Mouse (Mus musculus) MN1 (cell line): ENCODE results near the gene Serbp1.
"Not testable (repeated sequence)": the region's sequence is repeated elsewhere in the genome, so short reads cannot be mapped to it uniquely, and the experiment has no call there.

Experiments
- DNase-seq: peaks from one replicate; pipeline ENCODE4 v3.0.0-alpha.2; 2016; ENCODE audit warnings: low spot score

Serbp1 gene

DNA sequence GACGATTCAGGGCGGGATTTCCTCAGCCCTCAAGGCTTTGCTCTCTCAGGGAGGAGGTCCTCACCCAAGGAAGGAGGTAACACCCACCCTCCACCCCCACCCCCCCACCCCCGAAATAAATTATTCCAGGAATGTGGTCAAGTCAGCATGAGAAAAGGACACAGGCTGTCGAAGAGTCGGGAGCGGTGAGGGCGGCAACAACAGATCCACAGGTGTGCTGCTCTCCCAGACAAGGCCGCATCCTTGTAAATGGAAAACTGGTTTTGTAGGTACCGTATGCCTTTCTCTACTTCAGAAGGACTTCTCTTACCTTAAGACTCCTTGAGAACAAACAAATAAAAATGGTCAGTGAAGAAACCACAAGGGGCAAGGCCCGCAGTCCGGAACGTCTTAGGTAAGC lies at the start of gene Serbp1:
TSS of gene Serbp1 (plus strand) at position 200 of the 400 bp plus-strand sequence.
- no peak for DNase-seq

GRCm38 (mm10) chr6:67193591-67193990 lies 44.4 kb upstream of the Serbp1 start:
- no peak for DNase-seq

DNA sequence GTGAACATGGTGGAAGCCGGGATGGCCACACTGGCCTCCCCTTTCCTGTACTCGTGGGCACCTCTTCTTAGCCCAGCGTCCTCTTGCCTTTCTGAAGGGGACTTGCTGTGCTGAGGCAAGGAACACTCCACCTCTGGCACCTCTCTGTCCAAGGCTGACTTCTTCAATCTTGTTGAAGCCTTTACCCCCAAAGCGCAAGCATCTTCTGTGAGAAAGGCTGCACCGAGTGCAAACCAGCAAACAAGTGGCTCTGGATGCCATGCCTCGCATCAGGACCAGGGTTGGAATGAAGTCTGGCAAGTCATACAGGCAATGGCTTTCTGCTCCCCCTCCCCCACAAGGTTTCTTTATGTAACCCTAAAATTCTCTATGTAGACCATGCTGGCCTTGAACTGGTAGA lies 43.4 kb upstream of the Serbp1 start:
- no peak for DNase-seq

GRCm38 (mm10) chr6:67195148-67195611 lies 42.8 kb upstream of the Serbp1 start:
- no peak for DNase-seq

- no peak for DNase-seq
These were observed 41.2 kb upstream of the Serbp1 start for GRCm38 (mm10) chr6:67196821-67197220.

DNA sequence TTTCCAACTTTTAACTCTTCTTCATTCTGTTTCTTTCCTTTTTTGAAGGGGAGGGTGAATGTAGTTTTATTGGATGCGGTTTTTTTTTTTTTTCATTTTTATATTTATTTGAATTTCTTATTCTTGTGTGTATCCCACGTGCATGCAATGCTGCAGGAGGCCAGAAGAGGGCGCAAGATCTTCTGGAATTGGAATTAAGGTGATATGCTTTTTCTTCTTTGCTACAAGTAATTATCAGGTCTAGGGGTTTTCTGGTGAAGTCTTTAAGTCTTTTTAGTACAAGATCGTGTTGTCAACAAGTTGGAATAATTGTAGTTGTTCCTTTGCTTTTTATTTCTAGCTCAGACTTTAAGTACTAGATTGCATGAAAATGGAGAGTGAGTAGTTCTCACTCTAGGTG lies 39.9 kb upstream of the Serbp1 start:
- DNase-seq, result no peak

DNA sequence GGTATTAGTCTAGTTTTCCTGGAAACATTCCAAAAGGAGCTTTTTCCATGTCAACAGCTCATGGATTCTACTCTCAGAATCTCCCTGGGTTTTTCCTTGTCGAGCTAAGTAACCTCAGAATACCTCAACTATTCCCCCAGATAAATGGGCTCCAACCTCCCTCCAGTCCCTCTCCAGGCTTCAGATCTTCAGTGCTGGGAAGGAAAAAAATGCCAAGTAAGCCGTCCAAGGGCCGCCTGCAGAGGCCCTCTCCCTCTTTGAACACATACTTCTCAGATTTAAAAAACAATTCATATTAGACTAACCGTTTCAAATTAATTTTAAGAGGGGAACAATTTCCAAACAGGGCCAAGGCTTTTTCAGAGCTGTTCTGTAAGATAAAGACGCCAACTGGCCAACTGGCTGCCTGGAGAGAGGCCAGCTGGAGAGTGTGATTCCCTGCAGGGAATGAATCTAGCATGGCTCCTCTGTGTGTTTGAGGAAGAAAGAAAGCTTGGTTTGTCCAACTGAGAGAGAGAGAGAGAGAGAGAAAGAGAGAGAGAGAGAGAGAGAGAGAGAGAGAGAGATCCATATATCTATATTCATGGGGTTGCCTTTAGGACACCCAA lies 37.2 kb upstream of the Serbp1 start:
- DNase-seq, result no peak

GRCm38 (mm10) chr6:67205081-67206037 lies 32.6 kb upstream of the Serbp1 start:
- no peak for DNase-seq

DNA sequence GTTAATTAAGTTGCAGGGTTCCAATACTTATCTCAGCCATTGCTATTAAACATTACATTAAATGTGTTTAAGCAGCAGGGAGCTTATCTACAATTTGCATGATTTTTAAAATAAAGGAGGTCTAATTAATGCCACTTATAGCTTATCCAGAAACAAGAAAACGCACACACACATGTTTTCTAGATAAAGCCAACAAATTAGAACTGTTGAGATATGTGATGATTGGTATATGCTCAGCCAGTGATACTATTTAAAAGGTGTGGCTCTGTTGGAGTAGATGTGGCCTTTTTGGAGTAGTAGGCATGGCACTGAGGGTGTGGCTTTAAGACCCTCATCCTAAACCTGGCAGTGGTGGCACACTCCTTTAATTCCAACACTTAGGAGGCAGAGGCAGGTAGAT lies 25.6 kb upstream of the Serbp1 start:
- no peak for DNase-seq

DNA sequence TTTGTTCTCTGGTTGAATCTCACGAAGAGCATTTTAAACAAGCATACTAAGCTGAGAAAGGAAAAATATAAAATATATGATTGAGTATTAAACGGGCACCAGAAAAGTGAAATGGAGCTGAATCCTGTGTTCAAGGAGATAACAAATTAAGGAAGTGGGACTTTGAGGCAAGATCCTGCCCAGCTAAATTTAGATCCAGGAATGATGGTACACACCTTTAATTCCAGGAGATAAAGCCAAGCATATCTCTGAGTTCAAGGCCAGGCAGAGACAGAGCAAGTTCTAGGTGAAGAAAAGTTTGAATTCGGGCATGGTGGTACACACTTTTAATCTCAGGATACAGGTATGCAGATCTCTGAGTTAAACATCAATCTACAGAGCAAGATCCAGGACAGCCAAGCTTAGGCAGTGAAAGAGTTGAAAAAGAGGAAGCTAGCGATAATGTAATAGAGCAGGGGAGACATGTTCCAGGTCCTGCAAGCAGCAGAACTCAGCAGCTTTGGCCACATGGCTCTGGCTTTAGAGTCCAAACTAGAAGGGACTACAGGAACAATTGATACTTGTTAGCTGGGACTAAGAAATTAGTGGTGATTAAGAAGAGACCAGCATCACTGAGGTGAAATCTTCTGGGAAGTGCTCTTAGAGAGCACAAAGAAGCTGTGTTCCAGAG lies 24.4 kb upstream of the Serbp1 start:
- no peak for DNase-seq

DNA sequence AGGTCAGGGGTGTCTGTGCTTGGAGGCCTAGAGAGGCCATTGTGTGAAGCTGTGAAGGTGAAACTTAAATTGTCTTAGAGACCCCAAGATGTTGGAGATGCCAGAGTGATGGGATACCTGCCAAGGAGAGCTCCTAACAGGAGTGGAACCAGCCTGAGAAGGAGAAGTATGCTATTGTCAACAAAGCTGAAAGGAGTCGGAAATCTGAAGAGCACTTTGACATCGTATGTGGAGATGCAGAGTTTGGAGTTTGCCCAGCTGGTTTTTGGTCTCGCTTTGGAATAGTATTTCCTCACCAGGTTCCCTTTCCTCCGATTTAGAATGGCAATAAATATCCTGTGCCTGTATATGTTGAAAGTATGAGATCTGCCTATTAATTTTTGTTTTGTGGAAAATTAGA lies 20.6 kb upstream of the Serbp1 start:
- DNase-seq, result no peak

- no peak for DNase-seq
These were observed 20.1 kb upstream of the Serbp1 start for GRCm38 (mm10) chr6:67217846-67218245.

GRCm38 (mm10) chr6:67218566-67218965 lies 19.4 kb upstream of the Serbp1 start:
- no peak for DNase-seq

DNA sequence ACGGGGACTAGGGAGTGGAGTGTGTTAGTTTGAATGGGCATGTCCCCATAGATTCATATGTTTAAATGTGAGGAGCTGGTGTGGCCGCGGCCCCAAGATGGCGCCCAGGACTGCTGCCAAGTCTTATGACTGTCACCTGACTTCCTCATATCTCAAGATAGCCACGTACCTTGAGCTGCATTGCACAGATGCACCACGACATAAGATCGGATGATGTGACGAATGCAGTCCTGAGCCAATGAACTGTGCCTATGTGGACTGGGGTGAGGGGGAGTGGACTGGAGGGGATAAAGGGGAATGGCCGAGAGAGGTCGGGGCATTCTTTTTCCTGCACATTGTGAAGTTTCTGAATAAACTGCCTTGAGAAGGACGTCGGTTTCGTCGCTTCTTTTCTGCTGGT lies 18.0 kb upstream of the Serbp1 start:
- not testable (repeated sequence) for DNase-seq

DNA sequence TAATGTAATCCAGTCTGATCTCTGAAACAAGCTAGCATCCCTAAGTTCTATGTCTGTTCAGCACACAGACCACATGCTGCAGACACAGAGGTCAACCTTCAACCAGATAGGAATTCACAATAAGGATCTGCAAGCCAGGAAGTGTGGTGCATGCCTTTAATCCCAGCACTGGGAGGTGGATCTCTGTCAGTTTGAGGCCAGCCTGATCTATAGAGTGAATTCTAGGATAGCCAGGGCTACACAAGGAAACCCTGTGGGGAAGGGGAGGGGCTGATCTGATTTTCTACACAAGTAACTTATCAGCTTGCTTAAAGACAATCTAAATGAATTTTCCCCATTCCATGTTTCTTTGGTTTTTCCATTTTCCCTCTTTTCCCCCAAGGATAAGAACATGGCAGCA lies 17.2 kb upstream of the Serbp1 start:
- DNase-seq, result no peak

- no peak for DNase-seq
These were observed 14.9 kb upstream of the Serbp1 start for GRCm38 (mm10) chr6:67223082-67223481.

- DNase-seq, result no peak
These were observed 14.5 kb upstream of the Serbp1 start for GRCm38 (mm10) chr6:67223499-67223898.

DNA sequence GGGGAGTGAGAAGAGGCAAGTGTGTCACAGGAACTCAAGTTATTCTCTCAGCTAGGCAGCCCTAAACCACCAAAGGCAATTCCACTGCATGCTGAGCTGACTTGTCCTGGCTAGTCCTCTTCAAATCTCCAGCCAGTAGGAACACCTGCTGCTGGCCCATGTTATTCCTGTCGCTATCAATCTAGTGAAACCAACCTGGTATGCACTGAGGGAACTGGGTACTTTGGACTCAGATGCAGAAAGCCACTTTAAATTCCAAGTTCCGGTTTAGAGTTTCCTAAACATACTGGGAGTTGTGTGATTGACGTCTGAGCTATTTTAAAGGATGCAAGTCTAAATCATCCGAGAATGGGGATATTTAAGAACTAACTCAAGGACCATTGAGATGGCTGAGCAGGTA lies 11.7 kb upstream of the Serbp1 start:
- DNase-seq, result no peak

DNA sequence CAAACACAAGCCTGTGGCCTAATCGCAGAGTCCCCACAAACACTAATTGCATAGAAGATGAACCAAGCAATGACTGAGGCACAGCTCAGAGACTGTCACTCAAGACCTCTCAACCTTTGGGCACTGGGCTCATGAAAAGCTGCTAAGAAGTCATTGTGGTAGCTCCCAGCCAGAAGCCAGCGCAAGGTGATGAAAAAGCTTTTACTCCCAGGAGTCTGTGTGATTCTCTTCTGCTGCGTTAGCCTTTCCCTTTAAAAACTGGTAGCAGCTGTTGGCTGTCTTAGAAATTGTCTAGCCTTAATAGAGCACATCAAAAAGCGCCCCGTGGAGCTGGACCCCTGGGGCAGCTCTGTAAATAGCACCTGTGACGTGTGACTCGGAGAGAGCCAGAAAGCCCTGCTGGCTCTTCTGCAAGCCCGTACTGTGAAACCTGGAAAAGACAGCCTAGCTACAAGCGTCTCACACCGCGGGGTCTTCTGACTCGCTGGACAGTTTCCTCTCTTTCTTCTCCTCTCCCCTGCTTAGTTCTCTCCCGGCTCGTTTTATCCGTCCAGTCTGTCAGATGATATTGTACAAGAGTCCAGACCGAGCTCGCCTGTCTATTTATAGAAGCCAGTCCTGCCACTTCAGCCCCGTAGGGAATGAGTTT lies 9.4 kb upstream of the Serbp1 start:
- no peak for DNase-seq

DNA sequence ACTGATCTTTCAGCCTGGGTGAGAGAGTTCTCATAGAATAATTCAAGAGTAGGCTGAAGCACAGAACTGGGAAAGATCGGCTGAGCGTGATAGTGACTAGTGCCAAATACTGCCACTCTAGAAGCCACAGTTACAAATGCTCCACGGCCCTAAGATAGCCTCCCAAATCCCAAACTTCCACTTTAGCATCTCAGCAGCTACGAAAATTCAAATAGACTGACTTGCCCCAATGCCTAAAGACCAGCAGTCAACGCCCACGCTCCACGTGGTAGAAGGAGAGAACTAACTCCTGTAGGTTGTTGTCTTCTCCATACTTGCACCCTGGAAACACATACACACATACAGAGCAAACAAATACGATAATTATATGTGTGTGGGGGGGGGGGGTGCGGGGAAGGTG lies 8.5 kb upstream of the Serbp1 start:
- DNase-seq, result no peak

- no peak for DNase-seq
These were observed 8.0 kb upstream of the Serbp1 start for GRCm38 (mm10) chr6:67229922-67230518.

- DNase-seq, result no peak
These were observed 7.0 kb upstream of the Serbp1 start for GRCm38 (mm10) chr6:67230950-67231349.
